In genomic region chr15:18626961-18627360, GRCm38 (mm10) we compare ENCODE assay signal across 25 mouse cellular contexts.
DNase-seq lines count a peak whose midpoint lies in the region; ATAC-seq and TF ChIP-seq lines count a peak whose summit lies in the region.
"Had no signal": no experiment of that assay in that cellular context is flagged by ENCODE, and none has a peak within 500 bp of the region (broad histone marks: within the 10 kb centered on the region; RNA-seq: fewer than 3 reads in every experiment).

No protein-coding gene starts in this region.

- H3K27me3 ChIP-seq in forebrain, embryonic 13.5 days = no peaks in the 10 kb centered on the region
- no peaks in the 10 kb centered on the region for H3K27me3 ChIP-seq in forebrain, embryonic 15.5 days
- H3K27me3 ChIP-seq in lung, embryonic 14.5 days (ENCODE audit: insufficient read depth, low read length) = no peaks in the 10 kb centered on the region
- no peaks in the 10 kb centered on the region for H3K27me3 ChIP-seq in lung, postnatal 0 days (replicated peaks; ENCODE audit: insufficient read depth, low read length)
- H3K27me3 ChIP-seq: embryonic facial prominence, embryonic 12.5 days; heart, embryonic 12.5 days; heart, embryonic 15.5 days; hindbrain, embryonic 13.5 days; intestine, embryonic 15.5 days had no signal

- H3K4me2 ChIP-seq in forebrain, embryonic 13.5 days = no peak overlapping the region
- H3K4me2 ChIP-seq in forebrain, embryonic 15.5 days (replicated peaks) = no peak overlapping the region
- H3K4me2 ChIP-seq in lung, embryonic 14.5 days = no peak overlapping the region
- H3K4me2 ChIP-seq in lung, postnatal 0 days (replicated peaks; ENCODE audit: low read depth, low read length) = no peak overlapping the region
- H3K4me2 ChIP-seq: embryonic facial prominence, embryonic 12.5 days; heart, embryonic 12.5 days; heart, embryonic 15.5 days; hindbrain, embryonic 13.5 days; intestine, embryonic 15.5 days had no signal

- TF ChIP-seq POLR2A in brain, embryonic 14.5 days (IDR thresholded peaks at IDR 0.05; ENCODE audit: borderline replicate concordance, extremely low read depth, insufficient read depth, insufficient read length, poor library complexity, severe bottlenecking) = no peak

- H3K27ac ChIP-seq in forebrain, embryonic 13.5 days = no peak overlapping the region
- H3K27ac ChIP-seq in forebrain, embryonic 15.5 days (replicated peaks) = no peak overlapping the region
- H3K27ac ChIP-seq in lung, embryonic 14.5 days (ENCODE audit: low read depth) = no peak overlapping the region
- H3K27ac ChIP-seq in lung, postnatal 0 days (ENCODE audit: low read length) = no peak overlapping the region
- H3K27ac ChIP-seq: embryonic facial prominence, embryonic 12.5 days; heart, embryonic 15.5 days; hindbrain, embryonic 10.5 days; hindbrain, embryonic 13.5 days; intestine, embryonic 15.5 days had no signal

- ATAC-seq in forebrain, embryonic 13.5 days = peak; percentile 53; the same call in 1 of the 2 replicates
- ATAC-seq in forebrain, embryonic 15.5 days (replicated peaks) = no peak
- ATAC-seq in lung, embryonic 14.5 days (ENCODE audit: insufficient read depth) = no peak
- ATAC-seq in lung, postnatal 0 days = no peak
- ATAC-seq: activated CD4-positive, CD25-positive, alpha-beta regulatory T cell, adult 4 months; CD4-positive, CD25-positive, alpha-beta regulatory T cell, adult 4 months; hindbrain, embryonic 16.5 days; intestine, embryonic 15.5 days had no signal

- H3K4me3 ChIP-seq in forebrain, embryonic 13.5 days = no peak overlapping the region
- no peak overlapping the region for H3K4me3 ChIP-seq in forebrain, embryonic 15.5 days
- no peak overlapping the region for H3K4me3 ChIP-seq in lung, embryonic 14.5 days (ENCODE audit: low read depth, low read length)
- H3K4me3 ChIP-seq in lung, postnatal 0 days (ENCODE audit: low read depth, low read length) = no peak overlapping the region
- H3K4me3 ChIP-seq: embryonic facial prominence, embryonic 12.5 days; erythroblast, embryonic 14.5 days; heart, embryonic 12.5 days; heart, embryonic 15.5 days; hindbrain, embryonic 10.5 days; hindbrain, embryonic 13.5 days; intestine, embryonic 15.5 days had no signal

- TF ChIP-seq EP300 in lung, postnatal 0 days (IDR thresholded peaks at IDR 0.05) = no peak

- H3K4me1 ChIP-seq in forebrain, embryonic 13.5 days = peaks cover 7% of the 10 kb centered on the region; the same call in 1 of the 2 replicates
- 0 out of 2 replicates have a peak, but pooled peaks cover 4% of the 10 kb centered on the region for H3K4me1 ChIP-seq in forebrain, embryonic 15.5 days
- no peaks in the 10 kb centered on the region for H3K4me1 ChIP-seq in lung, embryonic 14.5 days (ENCODE audit: insufficient read depth)
- H3K4me1 ChIP-seq in lung, postnatal 0 days (ENCODE audit: insufficient read depth, low read depth, low read length) = no peaks in the 10 kb centered on the region
- H3K4me1 ChIP-seq: embryonic facial prominence, embryonic 12.5 days; heart, embryonic 12.5 days; heart, embryonic 15.5 days; hindbrain, embryonic 10.5 days; hindbrain, embryonic 13.5 days; intestine, embryonic 15.5 days had no signal

- DNase-seq in lung, embryonic 14.5 days = peak; percentile 7
- DNase-seq in lung, postnatal 0 days (ENCODE audit: low spot score) = no peak
- DNase-seq in brain, embryonic 14.5 days (ENCODE audit: low read depth) = peak; percentile 68
- DNase-seq in kidney, adult 9 months = no peak
- DNase-seq: adrenal gland, adult 8-10 months; adrenal gland, postnatal 25 days; cerebellum, adult 18-20 months; cerebellum, adult 9-10 months; cerebellum, postnatal 14 days; gastrocnemius, postnatal 25 days; heart, adult 18-20 months; heart, postnatal 10 days; heart, postnatal 36 days had no signal

- H3K9me3 ChIP-seq in forebrain, embryonic 13.5 days (replicated peaks) = no peaks in the 10 kb centered on the region
- H3K9me3 ChIP-seq in forebrain, embryonic 15.5 days = no peaks in the 10 kb centered on the region
- H3K9me3 ChIP-seq in lung, embryonic 14.5 days (ENCODE audit: low read depth, low read length) = no peaks in the 10 kb centered on the region
- no peaks in the 10 kb centered on the region; the same call in 1 of the 2 replicates for H3K9me3 ChIP-seq in lung, postnatal 0 days (ENCODE audit: low read length)
- H3K9me3 ChIP-seq: embryonic facial prominence, embryonic 12.5 days; heart, embryonic 12.5 days; heart, embryonic 15.5 days; hindbrain, embryonic 10.5 days; hindbrain, embryonic 13.5 days; intestine, embryonic 15.5 days had no signal

- WGBS in forebrain, embryonic 13.5 days = 36% methylated on average over 2 of the region's 2 CpGs
- WGBS in forebrain, embryonic 15.5 days = 35% methylated on average over 2 of the region's 2 CpGs
- 49% methylated on average over 2 of the region's 2 CpGs for WGBS in lung, embryonic 14.5 days
- 40% methylated on average over 2 of the region's 2 CpGs for WGBS in lung, postnatal 0 days

- H3K36me3 ChIP-seq in forebrain, embryonic 13.5 days (ENCODE audit: poor library complexity, severe bottlenecking) = no peaks in the 10 kb centered on the region
- H3K36me3 ChIP-seq in forebrain, embryonic 15.5 days = no peaks in the 10 kb centered on the region
- no peaks in the 10 kb centered on the region for H3K36me3 ChIP-seq in lung, embryonic 14.5 days (ENCODE audit: insufficient read depth)
- H3K36me3 ChIP-seq in lung, postnatal 0 days (ENCODE audit: insufficient read depth, low read length) = no peaks in the 10 kb centered on the region
- H3K36me3 ChIP-seq: embryonic facial prominence, embryonic 12.5 days; heart, embryonic 12.5 days; heart, embryonic 15.5 days; hindbrain, embryonic 10.5 days; hindbrain, embryonic 13.5 days; intestine, embryonic 15.5 days had no signal

- no peak overlapping the region for H3K9ac ChIP-seq in forebrain, embryonic 13.5 days
- H3K9ac ChIP-seq in forebrain, embryonic 15.5 days (replicated peaks) = no peak overlapping the region
- H3K9ac ChIP-seq in lung, embryonic 14.5 days = no peak overlapping the region
- H3K9ac ChIP-seq in lung, postnatal 0 days (replicated peaks; ENCODE audit: low read depth) = no peak overlapping the region
- H3K9ac ChIP-seq: embryonic facial prominence, embryonic 12.5 days; heart, embryonic 12.5 days; heart, embryonic 15.5 days; hindbrain, embryonic 13.5 days; intestine, embryonic 15.5 days had no signal

- TF ChIP-seq CTCF in lung, embryonic 14.5 days (IDR thresholded peaks at IDR 0.05; ENCODE audit: low read depth) = no peak
- TF ChIP-seq CTCF in lung, postnatal 0 days (IDR thresholded peaks at IDR 0.05) = no peak
- no peak for TF ChIP-seq CTCF in brain, embryonic 14.5 days (IDR thresholded peaks at IDR 0.05; ENCODE audit: borderline replicate concordance, extremely low read depth, insufficient read depth, insufficient read length)

Comparison
In these comparisons a context has a peak if more than half of its experiments do, and no peak if none do; other contexts are left out.
1. DNase-seq: peak in lung, embryonic 14.5 days (single experiment) and brain, embryonic 14.5 days (single experiment); none in lung, postnatal 0 days (single experiment) and kidney, adult 9 months (single experiment).